Mouse (Mus musculus): ENCODE results near the gene Gm4881.
A peak's percentile ranks its signal among the peaks of the same experiment; 100 is the strongest.
"Not testable (repeated sequence)": the region's sequence is repeated elsewhere in the genome, so short reads cannot be mapped to it uniquely, and the experiment has no call there.

Gene Gm4881

DNA sequence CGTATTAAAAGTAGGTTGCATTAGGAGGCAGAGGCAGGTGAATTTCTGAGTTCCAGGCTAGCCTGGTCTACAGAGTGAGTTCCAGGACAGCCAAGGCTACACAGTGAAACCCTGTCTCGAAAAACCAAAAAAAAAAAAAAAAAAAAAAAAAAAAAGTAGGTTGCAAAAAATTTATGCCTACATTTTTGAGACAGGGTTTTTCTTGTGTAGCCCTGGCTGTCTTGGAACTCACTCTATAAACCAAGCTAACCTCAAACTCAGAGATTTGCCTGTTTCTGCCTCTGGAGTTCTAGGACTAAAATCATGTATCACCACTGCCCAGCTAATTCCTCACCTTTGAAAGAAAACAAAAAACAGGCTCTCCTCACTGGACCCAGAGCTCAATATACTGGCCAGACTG, 48.5 kb downstream of the Gm4881 start:
- DNase-seq (ENCODE audit: low read depth), result not testable (repeated sequence)

DNA sequence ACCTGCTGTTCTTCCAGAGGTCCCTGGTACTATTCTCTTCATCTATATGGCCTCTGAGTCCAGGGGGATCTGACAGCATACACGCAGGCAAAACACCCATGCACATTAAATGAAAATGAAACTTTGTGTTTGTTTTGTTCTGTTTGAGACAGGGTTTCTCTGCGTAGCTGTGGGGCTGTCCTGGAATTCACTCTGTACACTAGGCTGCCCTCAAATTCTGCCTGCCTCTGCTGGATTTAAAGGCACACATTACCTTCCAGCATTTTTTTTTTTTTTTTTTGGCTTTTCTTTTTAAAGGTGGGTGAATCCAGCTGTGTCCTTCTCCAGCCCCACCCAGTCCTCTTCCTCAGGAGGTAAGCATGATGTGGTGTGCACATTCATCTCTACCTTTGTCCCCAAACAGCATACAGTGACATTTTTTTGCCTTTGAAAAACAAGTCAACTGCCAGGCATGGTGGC, 52.1 kb downstream of the Gm4881 start:
- no peak for DNase-seq (ENCODE audit: low read depth)

DNA sequence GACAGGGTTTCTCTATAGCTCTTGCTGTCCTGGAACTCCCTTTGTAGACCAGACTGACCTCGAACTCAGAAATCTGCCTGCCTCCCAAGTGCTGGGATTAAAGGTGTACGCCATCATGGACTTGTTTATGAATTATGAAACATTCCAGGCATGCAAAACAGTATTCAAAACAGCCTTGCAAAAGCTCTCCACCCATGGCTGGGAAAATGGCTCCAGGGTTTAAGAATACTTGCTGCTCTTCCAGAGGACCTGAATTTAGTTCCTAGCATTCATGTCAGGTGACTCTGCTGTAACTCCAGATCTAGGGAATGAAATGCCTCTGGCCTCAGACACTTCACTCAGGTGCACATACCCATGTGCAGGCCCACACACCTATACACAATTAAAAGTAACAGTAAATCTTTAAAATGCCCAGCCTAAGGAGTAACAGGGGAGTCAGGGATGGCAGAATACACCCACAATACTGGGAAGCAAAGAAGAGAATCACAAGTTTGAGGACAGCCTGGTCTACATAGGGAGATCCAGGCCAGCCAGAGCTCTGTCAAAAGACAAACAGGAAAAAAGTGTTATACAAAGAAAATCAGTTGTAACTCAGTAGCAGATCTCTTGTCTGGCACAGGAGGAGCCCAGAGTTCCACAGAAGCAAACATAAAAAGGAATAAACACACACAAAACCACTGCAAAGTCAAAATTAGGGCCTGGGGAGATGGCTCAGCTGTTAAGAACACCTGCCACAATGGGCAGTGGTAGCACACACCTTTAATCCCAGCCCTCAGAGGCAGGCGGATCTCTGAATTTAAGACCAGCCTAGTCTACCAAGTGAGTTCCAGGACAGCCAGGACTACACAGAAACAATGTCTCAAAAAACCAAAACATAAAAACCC, 52.8 kb downstream of the Gm4881 start:
- no peak for DNase-seq (ENCODE audit: low read depth)

DNA sequence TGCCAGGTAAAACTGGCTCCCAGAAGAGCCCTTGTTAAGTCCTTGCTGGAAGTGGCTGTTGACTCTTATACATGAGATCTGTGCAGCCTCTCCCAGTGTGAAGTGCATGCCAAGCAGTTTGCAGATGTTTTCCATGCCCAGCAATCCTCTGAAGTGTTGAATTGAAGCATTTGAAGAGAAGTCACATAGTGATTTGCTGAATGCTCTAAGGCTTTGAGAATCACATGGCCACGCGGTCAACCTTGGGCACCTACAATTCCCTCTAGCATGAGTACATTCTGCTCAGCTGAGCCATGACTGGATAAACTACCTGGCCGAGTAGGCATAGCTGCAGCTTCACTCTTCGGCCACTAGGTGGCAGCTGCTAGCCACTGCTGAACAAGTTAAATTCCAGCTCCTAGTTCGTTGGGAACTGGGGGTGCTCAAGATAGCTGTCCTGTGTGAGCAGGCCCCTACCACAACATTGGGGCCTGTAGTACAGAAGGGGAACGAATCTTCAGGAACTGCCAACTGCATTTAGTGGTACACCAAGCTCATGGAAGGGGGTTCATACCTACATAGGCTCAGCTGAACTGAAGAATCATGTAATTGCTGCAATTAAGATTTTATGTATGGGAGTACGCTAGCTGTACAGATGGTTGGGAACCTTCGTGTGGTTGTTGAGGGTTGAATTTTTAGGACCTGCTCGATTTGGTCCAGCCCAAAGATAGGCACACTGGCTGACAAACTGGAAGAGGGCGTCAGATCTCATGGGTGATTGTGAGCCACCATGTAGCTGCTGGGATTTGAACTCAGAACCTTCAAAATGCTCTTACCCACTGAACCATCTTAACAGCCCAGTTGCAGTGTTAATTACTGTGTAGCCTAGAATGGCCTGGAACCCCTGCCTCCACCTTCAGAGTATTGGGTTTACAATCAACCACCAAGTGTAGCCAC, 53.7 kb downstream of the Gm4881 start:
- DNase-seq (ENCODE audit: low read depth), result peak; percentile 87

DNA sequence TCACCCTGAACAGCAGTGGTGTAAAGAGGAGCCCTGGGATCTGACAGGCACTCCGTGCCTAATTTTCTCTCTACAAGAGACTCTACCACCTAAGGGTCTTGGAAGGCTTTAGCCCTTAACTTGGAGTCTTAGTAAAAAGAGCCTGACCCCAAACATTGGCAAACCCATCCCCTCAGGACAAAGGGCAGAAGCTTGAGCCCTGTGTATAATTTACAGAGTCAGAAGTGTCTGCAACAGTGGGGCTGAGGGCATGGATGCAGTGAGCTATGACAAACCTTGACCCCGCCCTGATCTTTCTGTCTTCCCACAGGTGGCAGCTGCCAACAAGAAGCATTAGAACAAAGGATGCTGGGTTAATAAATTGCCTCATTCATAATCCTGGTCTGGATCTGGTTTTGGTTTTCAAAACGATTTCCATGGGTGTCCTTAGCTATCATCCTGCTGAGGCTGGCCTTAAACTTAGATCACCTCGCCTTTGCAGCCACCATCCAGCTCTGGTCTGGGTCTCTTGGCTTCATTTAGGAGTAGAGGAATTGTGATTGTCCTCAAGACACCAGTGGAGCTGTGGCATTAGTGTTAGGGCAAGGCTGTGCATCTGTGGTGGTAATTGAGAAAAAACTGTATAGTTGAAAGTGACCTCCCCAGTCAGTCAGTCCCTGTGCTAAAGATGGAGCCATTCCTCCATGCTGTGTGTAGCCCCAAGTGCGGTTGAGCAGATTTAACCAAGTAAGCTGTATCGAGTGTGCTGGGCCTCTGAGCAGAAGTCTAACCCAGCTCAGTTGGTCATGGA, 54.7 kb downstream of the Gm4881 start:
- DNase-seq (ENCODE audit: low read depth), result peak; percentile 40

DNA sequence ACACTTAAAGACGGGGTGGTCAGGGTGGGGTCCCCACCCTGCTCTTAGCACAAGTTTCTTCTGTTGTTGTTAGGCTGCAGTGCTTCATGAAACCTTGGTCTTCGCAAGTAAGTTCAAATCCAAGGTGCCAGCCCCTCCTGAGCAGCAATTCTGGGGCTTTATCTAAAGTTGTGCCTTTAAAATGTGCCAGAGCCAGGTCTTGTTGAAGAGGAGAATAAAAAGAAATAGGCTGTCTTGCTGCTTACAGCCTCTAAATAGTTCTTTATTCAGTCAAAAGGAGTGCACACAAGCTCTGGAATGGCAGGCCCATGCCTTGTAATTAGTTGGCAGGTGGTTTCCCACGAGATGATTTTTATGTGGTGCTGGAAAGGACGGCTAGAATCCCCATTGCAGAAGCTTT, 57.2 kb downstream of the Gm4881 start:
- no peak for DNase-seq (ENCODE audit: low read depth)

DNA sequence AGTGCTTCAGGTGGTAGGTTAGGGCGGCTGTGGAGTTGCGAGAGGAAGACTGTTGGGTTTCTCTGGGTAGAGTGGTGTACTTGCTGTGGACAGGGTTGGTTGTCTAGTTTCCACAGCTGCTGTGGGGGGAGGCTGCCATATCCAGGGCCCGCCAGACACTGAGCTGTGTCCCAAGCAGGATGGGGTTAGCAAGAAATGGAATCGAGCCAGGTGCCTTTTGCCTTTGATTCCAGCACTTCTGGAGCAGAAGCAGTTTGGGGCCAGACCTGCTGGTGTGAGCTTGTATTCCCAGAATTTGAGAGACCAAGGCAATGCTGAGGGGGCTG, 58.0 kb downstream of the Gm4881 start:
- no peak for DNase-seq (ENCODE audit: low read depth)

DNA sequence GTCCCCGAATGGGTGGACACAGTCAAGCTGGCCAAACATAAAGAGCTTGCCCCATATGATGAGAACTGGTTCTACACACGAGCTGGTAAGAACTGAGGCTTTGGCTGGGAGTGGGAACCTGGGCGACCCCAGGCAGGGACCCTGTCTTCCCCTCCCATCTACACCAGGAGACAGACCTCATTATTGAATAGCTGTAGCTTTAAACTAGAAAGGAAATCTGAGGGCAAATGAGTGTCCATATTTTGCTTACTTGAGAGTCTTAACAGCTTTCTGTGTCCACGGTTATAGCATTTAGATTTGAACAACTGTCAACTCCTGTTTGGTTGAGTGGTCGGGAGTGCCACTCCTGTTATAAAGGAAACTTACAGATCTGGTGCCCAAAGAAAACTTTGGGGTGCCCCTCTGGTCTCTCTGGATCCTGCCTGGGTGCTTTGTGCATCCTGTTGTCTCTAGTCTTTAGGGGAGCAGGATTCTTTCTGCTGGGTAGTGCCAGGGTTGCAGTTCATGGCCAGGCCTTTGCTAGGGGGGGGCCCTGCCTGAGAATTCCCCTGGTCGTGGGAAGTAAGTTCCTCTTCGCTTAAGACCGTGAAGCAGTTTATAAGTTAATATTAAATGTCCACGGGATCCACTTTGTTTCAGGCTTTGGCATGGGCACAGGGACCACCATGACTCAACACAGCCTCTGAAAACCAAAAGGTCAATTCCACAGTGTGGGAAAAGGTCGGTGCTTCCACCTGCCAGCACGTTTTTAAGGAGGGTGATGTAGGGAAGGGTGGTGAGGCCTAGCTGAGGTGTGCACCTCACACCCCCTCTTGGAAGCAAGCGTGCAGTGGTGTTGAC, 58.6 kb downstream of the Gm4881 start:
- no peak for DNase-seq (ENCODE audit: low read depth)

DNA sequence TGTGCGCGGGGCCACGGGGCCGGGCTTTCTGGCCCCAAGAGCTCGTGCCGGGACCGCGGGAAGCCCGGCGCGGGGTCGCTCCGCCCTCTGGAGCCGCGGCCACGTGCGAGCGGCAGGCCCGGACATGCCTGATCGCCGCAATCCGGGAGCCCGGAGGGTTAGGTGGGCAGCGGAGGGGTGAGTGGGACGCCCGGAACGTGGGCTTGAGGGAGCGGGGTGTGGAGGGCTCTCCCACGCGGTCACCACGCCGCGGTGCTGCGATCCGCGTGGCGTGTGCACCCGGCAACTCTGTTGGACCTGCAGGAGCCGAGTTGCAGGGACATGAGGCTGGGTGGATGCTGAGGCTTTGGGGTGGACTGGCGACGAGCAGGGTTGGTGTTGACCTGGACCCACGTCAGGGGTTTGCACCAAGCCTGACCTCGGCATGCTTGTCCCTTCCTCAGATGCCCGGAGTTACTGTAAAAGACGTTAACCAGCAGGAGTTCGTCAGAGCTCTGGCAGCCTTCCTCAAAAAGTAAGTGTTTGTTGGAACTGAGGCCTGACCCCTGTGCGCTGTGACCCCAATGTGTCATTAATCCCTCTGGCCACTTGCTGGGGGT, 59.5 kb downstream of the Gm4881 start:
- DNase-seq (ENCODE audit: low read depth), result no peak

DNA sequence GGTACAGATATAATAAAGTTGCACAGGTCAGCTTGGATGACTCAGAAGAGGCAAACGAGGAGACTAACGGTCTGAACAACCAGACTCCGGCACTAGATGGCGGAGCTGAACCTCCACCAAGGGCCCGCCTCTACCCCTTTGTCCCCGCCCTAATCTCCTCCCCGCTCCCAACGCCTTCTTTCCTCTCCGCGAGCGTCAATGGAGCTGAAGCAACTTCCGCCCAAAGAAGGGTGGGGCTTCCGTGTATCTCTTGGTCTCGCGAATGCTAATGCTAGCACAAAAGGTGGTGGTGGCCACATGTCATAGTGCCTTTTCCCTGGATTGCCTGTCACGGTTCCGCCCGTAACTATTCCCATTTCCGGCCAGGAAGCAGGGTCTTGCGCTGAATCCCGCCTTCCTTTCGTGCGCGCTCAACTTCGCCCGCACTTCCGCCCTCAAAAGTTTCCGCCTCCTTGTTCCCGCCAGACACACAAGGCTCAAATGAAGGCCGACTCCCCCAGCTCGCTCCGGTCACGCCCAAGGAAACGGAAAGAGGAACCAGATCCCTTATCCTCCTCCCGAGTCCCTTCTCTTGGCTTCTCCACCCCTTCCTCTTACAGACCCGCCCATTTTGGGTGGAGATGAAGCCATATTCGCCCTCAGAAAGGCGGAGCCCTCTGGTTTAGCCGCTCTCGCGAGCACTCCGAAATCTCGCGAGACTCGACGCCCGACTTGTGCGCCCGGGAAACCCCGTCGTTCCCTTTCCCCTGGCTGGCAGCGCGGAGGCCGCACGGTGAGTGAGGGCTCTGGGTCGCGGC, 60.2 kb downstream of the Gm4881 start, which contains the start of gene Rps19:
Gene Rps19, plus strand, starts transcription at position 476 of the 797 bp plus-strand sequence.
- peak; percentile 99 for DNase-seq (ENCODE audit: low read depth)

DNA sequence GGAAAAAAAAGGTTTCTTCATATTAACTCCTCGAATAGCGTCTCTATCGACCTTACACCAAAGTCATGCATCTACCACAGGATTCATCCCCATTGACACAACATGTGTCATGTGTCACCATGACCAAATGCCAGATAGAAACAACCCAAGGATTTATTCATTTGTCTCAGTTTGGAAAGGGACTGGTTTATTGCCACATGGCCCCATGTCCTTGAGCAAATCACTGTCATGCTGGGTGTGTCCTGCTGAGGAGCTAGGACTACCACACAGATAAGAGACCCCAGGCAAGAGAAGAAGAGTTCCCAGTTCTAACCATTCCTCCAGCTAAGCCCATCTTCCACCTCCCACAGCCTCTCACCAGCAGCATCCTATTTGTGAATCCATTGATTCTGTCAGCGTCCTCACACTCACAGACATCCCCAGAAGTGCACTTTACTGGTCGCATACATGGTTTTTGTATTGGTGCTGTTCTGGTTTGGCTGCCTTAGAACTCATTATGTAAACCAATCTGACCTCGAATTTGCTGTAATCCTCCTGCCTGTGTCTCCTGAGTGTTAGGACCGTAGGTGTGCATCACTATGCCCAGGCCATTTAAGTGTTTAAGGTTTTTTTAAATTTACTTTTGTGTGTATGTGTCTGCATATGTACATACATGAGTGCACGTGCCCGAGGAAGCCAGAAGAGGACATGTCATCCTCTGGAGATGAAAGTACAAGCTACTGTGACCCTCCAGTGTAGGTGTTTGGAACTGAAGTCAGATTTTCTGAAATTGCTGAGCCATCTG, 61.7 kb downstream of the Gm4881 start:
- DNase-seq (ENCODE audit: low read depth), result no peak

DNA sequence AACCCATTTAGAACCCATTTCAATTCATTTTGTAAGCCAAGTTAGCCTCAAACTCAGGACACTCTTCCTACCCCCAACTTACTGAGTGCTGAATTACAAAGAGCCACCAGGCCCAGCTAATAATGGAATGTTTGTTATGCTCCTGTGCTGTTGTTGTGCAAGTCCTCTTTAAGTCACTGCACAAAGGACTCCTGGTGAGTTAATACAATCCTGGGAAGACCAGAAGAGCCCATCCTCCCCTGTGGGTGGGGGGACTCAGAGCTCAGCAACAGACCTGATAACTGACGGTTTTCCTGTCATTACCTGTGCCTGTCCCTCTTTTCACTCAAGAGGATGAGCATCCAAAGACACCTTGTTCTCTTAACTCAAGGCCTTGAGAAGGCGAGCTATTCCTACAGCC, 64.7 kb downstream of the Gm4881 start:
- no peak for DNase-seq (ENCODE audit: low read depth)

DNA sequence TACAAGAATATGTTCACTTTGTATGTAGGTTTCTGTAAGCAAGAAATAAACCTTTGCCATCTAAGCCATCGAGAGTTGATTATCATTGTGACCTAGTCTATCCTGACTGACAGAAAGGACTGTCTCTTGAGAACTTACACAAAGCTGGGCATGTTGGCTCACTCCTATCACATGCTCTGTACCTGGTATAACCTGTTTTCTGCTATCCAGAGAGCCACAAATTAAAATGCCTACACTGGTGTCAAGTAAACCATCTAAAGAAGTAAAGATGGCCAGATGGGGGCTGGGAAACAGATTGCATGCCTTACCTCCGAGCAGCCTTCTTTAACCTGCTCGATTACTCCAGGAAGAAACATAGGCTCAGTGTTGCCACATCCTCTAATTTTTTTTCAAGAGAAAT, 66.7 kb downstream of the Gm4881 start:
- no peak for DNase-seq (ENCODE audit: low read depth)

Measured in c-Kit-positive CD71-positive TER-119-negative erythroid progenitor cells, embryonic 14.5 days (primary cell).